Mouse (Mus musculus): ENCODE measurements at regions not wholly inside any gene's neighbourhood (a gene's known extent, or its start where the extent isn't known, plus 50 kb on each side); places are given as distances from the start of the nearest gene placed in this dataset.
A peak's percentile ranks its signal among the peaks of the same experiment; 100 is the strongest.
"Not testable (repeated sequence)": the region's sequence is repeated elsewhere in the genome, so short reads cannot be mapped to it uniquely, and the experiment has no call there.

DNA sequence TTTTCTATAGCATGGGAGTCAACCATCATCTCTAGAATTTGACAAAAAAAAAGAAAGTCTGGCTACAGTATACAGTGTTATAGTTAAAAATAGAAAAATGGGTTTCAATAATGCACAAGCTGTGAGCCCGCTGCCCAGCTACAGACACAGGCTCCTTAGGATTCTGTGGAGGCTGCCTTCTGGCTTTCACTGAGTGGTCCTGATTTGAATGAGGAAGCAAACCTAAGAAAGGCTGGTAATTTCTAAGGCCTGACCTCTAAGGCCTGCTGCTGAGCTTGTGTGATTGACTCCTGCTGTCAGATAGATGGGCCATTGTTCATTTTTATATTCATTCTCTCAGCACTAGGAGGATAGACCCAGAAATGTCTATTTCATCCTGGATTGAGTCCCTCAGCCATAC lies 67.7 kb downstream of the Alg10b start:
- 37% methylated on average over 1 of the region's 1 CpGs for WGBS
- Histone ChIP-seq H3K9ac (replicated peaks) (no peak overlapping the region), H3K27me3 (no peaks in the 10 kb centered on the region), H3K4me2 (replicated peaks) (no peak overlapping the region), H3K36me3 (no peaks in the 10 kb centered on the region), H3K27ac (no peak overlapping the region), H3K9me3 (no peaks in the 10 kb centered on the region), H3K4me3 (replicated peaks) (no peak overlapping the region), H3K4me1 (replicated peaks) (peaks cover 14% of the 10 kb centered on the region; the same call in 1 of the 2 replicates)
- ATAC-seq: peak; percentile 27; the same call in 1 of the 2 replicates

GRCm38 (mm10) chr15:90294353-90294922 lies 70.3 kb downstream of the Alg10b start:
- H3K4me2 ChIP-seq (replicated peaks): no peak overlapping the region
- no peak overlapping the region for H3K27ac ChIP-seq
- 82% methylated on average over 2 of the region's 2 CpGs for WGBS
- ATAC-seq: no peak
- H3K36me3 ChIP-seq: no peaks in the 10 kb centered on the region
- no peaks in the 10 kb centered on the region for H3K9me3 ChIP-seq
- H3K4me1 ChIP-seq (replicated peaks): peaks cover 14% of the 10 kb centered on the region; the same call in 1 of the 2 replicates
- no peak overlapping the region for H3K4me3 ChIP-seq (replicated peaks)
- no peaks in the 10 kb centered on the region for H3K27me3 ChIP-seq
- H3K9ac ChIP-seq (replicated peaks): no peak overlapping the region

DNA sequence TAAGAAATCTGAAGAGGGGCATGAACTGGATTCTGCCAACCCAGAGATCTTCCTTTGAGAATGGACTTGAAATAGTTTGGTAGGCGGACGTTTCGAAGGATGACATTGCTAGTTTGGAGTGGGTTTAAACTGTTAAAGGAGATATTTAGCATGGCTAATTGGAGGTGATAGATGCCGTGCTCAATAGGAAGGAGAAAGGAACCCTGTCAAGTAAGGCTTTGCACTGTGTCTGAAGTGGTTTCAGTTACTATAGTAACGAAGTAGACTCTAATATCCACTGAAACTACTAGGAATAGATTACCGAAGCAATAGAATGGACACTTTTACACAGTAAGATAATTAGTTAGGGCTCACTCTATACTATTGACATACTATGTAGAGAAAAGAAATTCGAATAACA lies 74.5 kb downstream of the Alg10b start:
- no peaks in the 10 kb centered on the region for H3K9me3 ChIP-seq
- H3K4me3 ChIP-seq (replicated peaks): no peak overlapping the region
- no peak overlapping the region for H3K9ac ChIP-seq (replicated peaks)
- 0 out of 2 replicates have a peak, but pooled peaks have one; percentile 30 for ATAC-seq
- H3K27me3 ChIP-seq: no peaks in the 10 kb centered on the region
- H3K4me2 ChIP-seq (replicated peaks): no peak overlapping the region
- no peaks in the 10 kb centered on the region for H3K4me1 ChIP-seq (replicated peaks)
- no peak overlapping the region for H3K27ac ChIP-seq
- 31% methylated on average over 7 of the region's 7 CpGs for WGBS
- H3K36me3 ChIP-seq: no peaks in the 10 kb centered on the region

- no peak overlapping the region for H3K4me2 ChIP-seq (replicated peaks)
- ATAC-seq: no peak
- H3K4me3 ChIP-seq (replicated peaks): no peak overlapping the region
- H3K36me3 ChIP-seq: no peaks in the 10 kb centered on the region
- no peak overlapping the region for H3K27ac ChIP-seq
- H3K4me1 ChIP-seq (replicated peaks): peaks cover 3% of the 10 kb centered on the region; the same call in 1 of the 2 replicates
- no peak overlapping the region for H3K9ac ChIP-seq (replicated peaks)
- H3K9me3 ChIP-seq: no peaks in the 10 kb centered on the region
- WGBS: 94% methylated on average over 1 of the region's 1 CpGs
- no peaks in the 10 kb centered on the region for H3K27me3 ChIP-seq
Observed at GRCm38 (mm10) chr15:90303393-90303792, 79.3 kb downstream of the Alg10b start.

DNA sequence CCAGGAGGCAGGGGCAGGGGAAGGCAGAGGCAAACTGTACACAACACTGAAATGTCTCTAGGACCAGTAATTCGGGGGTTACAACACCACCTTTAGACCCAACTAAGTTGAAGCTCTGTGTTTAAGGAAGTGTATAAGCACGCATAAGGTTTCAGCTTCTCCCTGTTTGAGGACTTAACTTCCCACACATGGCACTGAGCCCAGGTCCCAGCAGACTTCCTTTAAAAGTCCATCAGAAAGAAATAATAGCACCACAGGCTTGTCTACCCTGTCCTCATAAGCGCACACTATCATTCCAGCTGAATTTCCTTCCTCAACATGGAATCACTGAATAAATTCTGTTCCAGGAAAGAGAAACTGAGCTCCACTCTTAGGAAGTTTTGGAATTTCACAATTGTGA lies 80.9 kb downstream of the Alg10b start:
- ATAC-seq: no peak
- H3K4me3 ChIP-seq (replicated peaks): no peak overlapping the region
- no peaks in the 10 kb centered on the region for H3K27me3 ChIP-seq
- WGBS: 93% methylated on average over 3 of the region's 3 CpGs
- H3K9me3 ChIP-seq: no peaks in the 10 kb centered on the region
- H3K9ac ChIP-seq (replicated peaks): no peak overlapping the region
- no peak overlapping the region for H3K27ac ChIP-seq
- no peak overlapping the region for H3K4me2 ChIP-seq (replicated peaks)
- peaks cover 11% of the 10 kb centered on the region; the same call in 1 of the 2 replicates for H3K4me1 ChIP-seq (replicated peaks)
- no peaks in the 10 kb centered on the region for H3K36me3 ChIP-seq

DNA sequence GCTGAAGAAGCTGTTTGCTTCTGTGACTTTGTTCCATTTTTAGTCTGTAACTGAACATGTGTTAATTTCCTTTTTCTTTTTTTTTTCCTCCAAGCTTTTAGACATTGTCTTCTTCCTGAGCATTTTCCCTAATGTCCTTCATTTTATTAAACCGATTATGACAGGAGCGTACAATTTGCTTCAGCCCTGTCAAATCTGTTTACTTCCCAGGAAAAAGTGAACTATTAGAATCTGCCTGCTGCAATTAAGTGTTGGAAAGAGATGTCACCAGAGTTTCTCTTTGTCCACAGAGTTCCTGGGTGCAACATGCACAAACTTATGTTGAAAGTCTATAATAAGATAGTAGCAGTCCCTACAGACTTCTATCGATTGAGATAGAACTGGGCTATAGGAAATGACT lies 82.8 kb downstream of the Alg10b start:
- H3K4me2 ChIP-seq (replicated peaks): no peak overlapping the region
- no peaks in the 10 kb centered on the region for H3K9me3 ChIP-seq
- H3K4me1 ChIP-seq (replicated peaks): peaks cover 11% of the 10 kb centered on the region; the same call in 1 of the 2 replicates
- H3K27me3 ChIP-seq: no peaks in the 10 kb centered on the region
- no peak overlapping the region for H3K27ac ChIP-seq
- H3K4me3 ChIP-seq (replicated peaks): no peak overlapping the region
- no peaks in the 10 kb centered on the region for H3K36me3 ChIP-seq
- no peak for ATAC-seq
- H3K9ac ChIP-seq (replicated peaks): no peak overlapping the region
- 91% methylated on average over 3 of the region's 3 CpGs for WGBS

DNA sequence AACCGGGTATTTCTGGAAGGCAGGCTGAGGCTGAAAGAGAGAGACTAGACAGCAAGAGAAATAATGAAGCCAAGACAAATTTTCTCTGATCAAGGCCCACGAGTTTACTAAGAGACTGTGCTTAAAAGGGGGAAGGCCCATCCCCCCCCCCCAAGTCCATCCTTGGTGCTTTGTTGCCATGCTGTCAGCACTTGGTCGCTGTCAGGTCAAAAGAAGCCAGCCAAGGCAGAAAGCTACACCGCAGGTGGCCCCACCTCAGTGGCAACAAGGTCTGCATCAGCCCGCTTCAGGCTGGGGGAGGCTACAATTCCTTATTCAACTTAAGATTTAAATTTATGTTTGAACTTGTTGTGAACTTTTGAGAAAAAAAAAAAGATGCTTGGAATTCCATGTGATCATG lies 84.3 kb downstream of the Alg10b start:
- H3K36me3 ChIP-seq; H3K9ac ChIP-seq (replicated peaks); H3K9me3 ChIP-seq; H3K27me3 ChIP-seq; H3K4me3 ChIP-seq (replicated peaks); ATAC-seq; H3K27ac ChIP-seq; H3K4me2 ChIP-seq (replicated peaks): not testable (repeated sequence)
- peaks cover 11% of the 10 kb centered on the region; the same call in 1 of the 2 replicates for H3K4me1 ChIP-seq (replicated peaks)
- WGBS: 9% methylated on average over 5 of the region's 5 CpGs

DNA sequence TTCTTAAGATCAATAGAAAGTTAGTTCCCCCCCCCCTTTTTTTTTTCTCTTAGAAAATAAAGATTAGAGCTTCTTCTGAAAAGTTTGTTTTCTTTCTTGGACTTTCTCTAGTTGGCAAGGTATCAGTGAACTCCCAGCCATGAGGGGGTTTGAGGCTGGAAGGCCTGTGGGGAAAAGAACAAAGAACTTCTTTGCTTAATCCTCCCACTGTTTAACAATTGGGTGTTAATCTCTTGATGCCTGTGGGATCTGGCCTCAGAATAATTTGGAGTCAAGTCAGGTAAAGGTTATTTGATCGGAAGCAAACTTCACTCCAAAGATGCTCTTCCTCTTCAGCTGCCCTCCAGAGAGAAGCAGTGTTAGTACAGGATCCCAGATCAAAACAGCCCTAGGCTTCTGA lies 84.8 kb downstream of the Alg10b start:
- H3K27me3 ChIP-seq: no peaks in the 10 kb centered on the region
- no peak for ATAC-seq

GRCm38 (mm10) chr15:90309664-90310063 lies 85.6 kb downstream of the Alg10b start:
- Histone ChIP-seq H3K4me1 (replicated peaks) (peaks cover 11% of the 10 kb centered on the region; the same call in 1 of the 2 replicates), H3K27me3 (no peaks in the 10 kb centered on the region), H3K27ac (no peak overlapping the region), H3K9me3 (no peaks in the 10 kb centered on the region), H3K4me2 (replicated peaks) (no peak overlapping the region), H3K36me3 (no peaks in the 10 kb centered on the region), H3K9ac (replicated peaks) (no peak overlapping the region), H3K4me3 (replicated peaks) (no peak overlapping the region)
- no peak for ATAC-seq

More for the DNA sequence above, 84.8 kb downstream of the Alg10b start:
- Histone ChIP-seq H3K36me3 (no peaks in the 10 kb centered on the region), H3K27ac (no peak overlapping the region), H3K4me1 (replicated peaks) (peaks cover 11% of the 10 kb centered on the region; the same call in 1 of the 2 replicates), H3K9me3 (no peaks in the 10 kb centered on the region), H3K4me2 (replicated peaks) (no peak overlapping the region), H3K9ac (replicated peaks) (no peak overlapping the region), H3K4me3 (replicated peaks) (no peak overlapping the region)
- WGBS: 5% methylated on average over 1 of the region's 1 CpGs

DNA sequence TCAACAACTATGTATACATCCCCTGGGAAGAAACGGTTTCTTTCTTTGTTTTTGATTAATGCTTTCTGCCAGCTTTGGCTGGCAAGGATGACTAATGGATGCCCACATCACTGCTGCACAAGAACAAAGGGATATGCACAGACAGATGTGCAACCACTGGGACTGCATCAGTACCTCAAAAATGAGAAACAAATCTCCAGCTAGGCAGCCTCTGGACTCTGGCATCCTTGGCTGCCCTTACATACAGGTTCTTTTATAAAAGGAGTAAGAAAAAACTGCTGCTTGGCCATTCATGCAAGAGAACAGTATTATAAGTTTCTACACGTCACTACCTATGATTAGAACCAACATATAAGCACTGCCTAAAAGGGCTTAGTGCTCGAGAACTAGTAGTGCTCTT lies 97.7 kb downstream of the Alg10b start:
- Histone ChIP-seq H3K27me3 (no peaks in the 10 kb centered on the region), H3K36me3 (no peaks in the 10 kb centered on the region), H3K4me3 (replicated peaks) (no peak overlapping the region), H3K27ac (no peak overlapping the region), H3K9ac (replicated peaks) (no peak overlapping the region), H3K9me3 (no peaks in the 10 kb centered on the region), H3K4me1 (replicated peaks) (no peaks in the 10 kb centered on the region), H3K4me2 (replicated peaks) (no peak overlapping the region)
- WGBS: 64% methylated on average over 3 of the region's 3 CpGs
- no peak for ATAC-seq

DNA sequence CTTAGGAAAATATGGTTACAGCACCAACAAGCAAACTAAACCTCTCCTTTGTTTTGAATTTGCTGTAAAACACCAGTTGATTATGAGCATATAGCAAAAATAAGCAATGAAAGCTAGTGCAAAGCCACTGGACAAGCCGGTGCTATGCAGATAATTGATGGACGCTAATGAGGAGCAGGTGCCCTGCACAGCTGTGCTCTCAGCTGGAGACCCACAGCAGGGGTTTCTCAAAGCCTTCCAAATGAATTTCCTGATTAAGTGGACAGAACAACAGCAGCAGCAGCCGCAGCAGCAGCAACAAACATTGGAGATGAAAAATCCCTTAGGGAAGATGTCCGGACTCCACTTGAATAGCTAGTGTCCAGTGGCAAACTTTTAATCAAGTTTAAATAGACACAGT lies 109.2 kb downstream of the Alg10b start:
- H3K36me3 ChIP-seq: no peaks in the 10 kb centered on the region
- H3K27ac ChIP-seq: no peak overlapping the region
- no peak overlapping the region for H3K4me2 ChIP-seq (replicated peaks)

DNA sequence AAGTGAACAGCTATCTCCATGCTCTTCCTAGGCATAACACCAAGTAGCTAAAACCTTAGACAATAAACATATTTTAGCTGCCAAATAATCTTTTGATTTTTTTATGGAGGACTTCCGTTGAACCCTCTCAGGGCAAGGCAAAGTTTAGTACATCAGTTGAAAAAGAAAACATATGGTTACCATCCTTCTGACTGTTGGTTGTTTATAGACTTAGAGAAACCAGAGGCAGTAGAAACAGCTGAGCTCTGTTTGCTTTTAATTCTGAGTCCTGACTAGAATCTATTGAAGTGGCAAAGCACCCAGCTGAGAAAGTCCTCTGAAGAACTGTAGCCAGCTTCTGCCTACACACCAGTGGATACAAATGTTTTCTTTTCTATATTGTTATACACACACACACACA lies 109.7 kb downstream of the Alg10b start:
- no peak overlapping the region for H3K4me2 ChIP-seq (replicated peaks)
- no peak overlapping the region for H3K4me3 ChIP-seq (replicated peaks)
- H3K27ac ChIP-seq: peak overlapping the region; percentile 35; the same call in 1 of the 2 replicates
- H3K4me1 ChIP-seq (replicated peaks): peaks cover 20% of the 10 kb centered on the region; the same call in 1 of the 2 replicates
- no peak overlapping the region for H3K9ac ChIP-seq (replicated peaks)
- no peaks in the 10 kb centered on the region for H3K36me3 ChIP-seq
- no peaks in the 10 kb centered on the region for H3K27me3 ChIP-seq
- H3K9me3 ChIP-seq: no peaks in the 10 kb centered on the region
- no peak for ATAC-seq
- 45% methylated on average over 1 of the region's 1 CpGs for WGBS

More for the DNA sequence above, 109.2 kb downstream of the Alg10b start:
- Histone ChIP-seq H3K27me3 (no peaks in the 10 kb centered on the region), H3K9me3 (no peaks in the 10 kb centered on the region), H3K4me1 (replicated peaks) (peaks cover 20% of the 10 kb centered on the region; the same call in 1 of the 2 replicates), H3K4me3 (replicated peaks) (no peak overlapping the region), H3K9ac (replicated peaks) (no peak overlapping the region)
- WGBS: 5% methylated on average over 4 of the region's 4 CpGs
- peak; percentile 63; the same call in 1 of the 2 replicates for ATAC-seq

GRCm38 (mm10) chr15:90334406-90334805 lies 110.3 kb downstream of the Alg10b start:
- Histone ChIP-seq H3K4me2 (replicated peaks) (no peak overlapping the region), H3K9me3 (no peaks in the 10 kb centered on the region), H3K27me3 (no peaks in the 10 kb centered on the region), H3K27ac (peak overlapping the region; percentile 35; the same call in 1 of the 2 replicates), H3K36me3 (no peaks in the 10 kb centered on the region), H3K4me3 (replicated peaks) (no peak overlapping the region), H3K9ac (replicated peaks) (no peak overlapping the region), H3K4me1 (replicated peaks) (peaks cover 20% of the 10 kb centered on the region; the same call in 1 of the 2 replicates)
- ATAC-seq: no peak
- 71% methylated on average over 4 of the region's 4 CpGs for WGBS

All from midbrain, embryonic 13.5 days (tissue).